Mouse (Mus musculus) spleen, adult 2 months (tissue): ENCODE measurements around the gene St13.

Experiments used
- CTCF ChIP-seq: fragments of 200-500 bp; IDR thresholded peaks from 2 replicates; pipeline ENCODE4 v1.5.1; 2011; ENCODE audit warnings: mild to moderate bottlenecking, inconsistent platforms; ENCODE audit not compliant: insufficient read depth, insufficient read length, insufficient replicate concordance; ENCODE audit errors: extremely low read depth
- POLR2A ChIP-seq: fragments of 200-500 bp; IDR thresholded peaks from 2 replicates; pipeline ENCODE4 v1.6.1; 2011; ENCODE audit warnings: low read depth, low read length, inconsistent platforms

DNA sequence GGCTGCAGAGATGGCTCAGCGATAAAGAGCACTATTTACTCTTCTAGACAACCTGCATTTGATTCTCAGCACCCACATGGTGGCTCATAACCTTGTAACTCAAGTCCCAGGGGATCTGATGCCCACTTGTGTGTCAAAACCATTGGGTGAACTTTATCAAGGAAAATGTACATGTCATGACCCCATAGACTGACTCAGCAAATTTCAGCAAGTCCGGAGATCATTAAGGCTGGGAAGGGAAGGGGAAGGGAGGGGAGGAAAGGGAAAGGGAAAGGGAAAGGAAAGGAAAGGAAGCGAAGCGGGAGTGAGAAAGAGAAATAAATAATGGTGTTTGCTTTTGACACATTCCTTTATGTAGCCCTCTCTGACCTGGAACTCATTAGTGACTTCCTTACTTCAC, 18.2 kb upstream of the St13 start:
- TF ChIP-seq CTCF (no peak), POLR2A (no peak)
